Mouse (Mus musculus): ENCODE data around the gene Nmnat1. TPM values are rescaled to one million over a fixed set of nuclear protein-coding genes. Genes with fewer than 3 reads are reported as not detected.

Gene Nmnat1
- polyA plus RNA-seq, 1 experiment from 2014 or later: 14.2 TPM

- Histone ChIP-seq H3K36me3 (ENCODE audit: insufficient read depth, low read length) (no peaks in the 10 kb centered on the region), H3K4me1 (ENCODE audit: insufficient read depth, low read length) (peaks cover 22% of the 10 kb centered on the region), H3K27me3 (ENCODE audit: insufficient read depth, low read length) (no peaks in the 10 kb centered on the region), H3K9ac (replicated peaks; ENCODE audit: low read length) (peak within 1 kb of the TSS; percentile 86), H3K9me3 (ENCODE audit: low read length) (no peaks in the 10 kb centered on the region), H3K27ac (ENCODE audit: low read length) (peak within 1 kb of the TSS; percentile 60), H3K4me3 (ENCODE audit: low read length) (peak within 1 kb of the TSS; percentile 77), H3K4me2 (replicated peaks; ENCODE audit: low read depth, low read length) (peak within 1 kb of the TSS; percentile 79)
- WGBS: 1% methylated on average over 38 of the region's 46 CpGs
- peak; percentile 99 for ATAC-seq (ENCODE audit: low FRiP score, low TSS enrichment)
Measured at GRCm38 (mm10) chr4:149517868-149518340, 32.9 kb upstream of the Nmnat1 start, which contains the start of gene Ctnnbip1. Gene Ctnnbip1 (plus strand): TSS chr4:149518236.

- no peaks in the 10 kb centered on the region for H3K36me3 ChIP-seq (ENCODE audit: insufficient read depth, low read length)
- 96% methylated on average over 5 of the region's 5 CpGs for WGBS
- ATAC-seq (ENCODE audit: low FRiP score, low TSS enrichment): no peak
- H3K4me3 ChIP-seq (ENCODE audit: low read length): no peak overlapping the region
- H3K9ac ChIP-seq (replicated peaks; ENCODE audit: low read length): no peak overlapping the region
- no peaks in the 10 kb centered on the region for H3K9me3 ChIP-seq (ENCODE audit: low read length)
- H3K27me3 ChIP-seq (ENCODE audit: insufficient read depth, low read length): no peaks in the 10 kb centered on the region
- no peak overlapping the region for H3K27ac ChIP-seq (ENCODE audit: low read length)
- H3K4me2 ChIP-seq (replicated peaks; ENCODE audit: low read depth, low read length): no peak overlapping the region
- H3K4me1 ChIP-seq (ENCODE audit: insufficient read depth, low read length): peaks cover 16% of the 10 kb centered on the region; the same call in 1 of the 2 replicates
Measured at GRCm38 (mm10) chr4:149515706-149516105, 30.7 kb upstream of the Nmnat1 start.

- 79% methylated on average over 7 of the region's 7 CpGs for WGBS
- Histone ChIP-seq H3K9me3 (ENCODE audit: low read length) (no peaks in the 10 kb centered on the region), H3K4me1 (ENCODE audit: insufficient read depth, low read length) (no peaks in the 10 kb centered on the region), H3K27me3 (ENCODE audit: insufficient read depth, low read length) (no peaks in the 10 kb centered on the region), H3K9ac (replicated peaks; ENCODE audit: low read length) (no peak overlapping the region), H3K4me3 (ENCODE audit: low read length) (no peak overlapping the region), H3K27ac (ENCODE audit: low read length) (no peak overlapping the region), H3K4me2 (replicated peaks; ENCODE audit: low read depth, low read length) (no peak overlapping the region), H3K36me3 (ENCODE audit: insufficient read depth, low read length) (no peaks in the 10 kb centered on the region)
- ATAC-seq (ENCODE audit: low FRiP score, low TSS enrichment): no peak
Measured at GRCm38 (mm10) chr4:149512072-149512471, 27.1 kb upstream of the Nmnat1 start.

GRCm38 (mm10) chr4:149511221-149511646, 26.2 kb upstream of the Nmnat1 start:
- H3K9ac ChIP-seq (replicated peaks; ENCODE audit: low read length): no peak overlapping the region
- no peak overlapping the region for H3K4me3 ChIP-seq (ENCODE audit: low read length)
- no peaks in the 10 kb centered on the region for H3K36me3 ChIP-seq (ENCODE audit: insufficient read depth, low read length)
- no peaks in the 10 kb centered on the region for H3K27me3 ChIP-seq (ENCODE audit: insufficient read depth, low read length)
- 37% methylated on average over 6 of the region's 6 CpGs for WGBS
- H3K4me1 ChIP-seq (ENCODE audit: insufficient read depth, low read length): no peaks in the 10 kb centered on the region
- H3K27ac ChIP-seq (ENCODE audit: low read length): no peak overlapping the region
- no peak overlapping the region for H3K4me2 ChIP-seq (replicated peaks; ENCODE audit: low read depth, low read length)
- no peaks in the 10 kb centered on the region for H3K9me3 ChIP-seq (ENCODE audit: low read length)
- no peak for ATAC-seq (ENCODE audit: low FRiP score, low TSS enrichment)

- Histone ChIP-seq H3K27me3 (ENCODE audit: insufficient read depth, low read length) (no peaks in the 10 kb centered on the region), H3K4me3 (ENCODE audit: low read length) (no peak overlapping the region), H3K9me3 (ENCODE audit: low read length) (no peaks in the 10 kb centered on the region), H3K4me1 (ENCODE audit: insufficient read depth, low read length) (no peaks in the 10 kb centered on the region), H3K27ac (ENCODE audit: low read length) (no peak overlapping the region), H3K4me2 (replicated peaks; ENCODE audit: low read depth, low read length) (no peak overlapping the region), H3K9ac (replicated peaks; ENCODE audit: low read length) (no peak overlapping the region), H3K36me3 (ENCODE audit: insufficient read depth, low read length) (no peaks in the 10 kb centered on the region)
- no peak for ATAC-seq (ENCODE audit: low FRiP score, low TSS enrichment)
- 80% methylated on average over 3 of the region's 3 CpGs for WGBS
Measured at GRCm38 (mm10) chr4:149506904-149507303, 21.9 kb upstream of the Nmnat1 start.

GRCm38 (mm10) chr4:149505261-149505967, 20.4 kb upstream of the Nmnat1 start:
- 64% methylated on average over 14 of the region's 15 CpGs for WGBS
- Histone ChIP-seq H3K9ac (replicated peaks; ENCODE audit: low read length) (no peak overlapping the region), H3K4me2 (replicated peaks; ENCODE audit: low read depth, low read length) (no peak overlapping the region), H3K4me1 (ENCODE audit: insufficient read depth, low read length) (no peaks in the 10 kb centered on the region), H3K36me3 (ENCODE audit: insufficient read depth, low read length) (peaks cover 7% of the 10 kb centered on the region; the same call in 1 of the 2 replicates), H3K9me3 (ENCODE audit: low read length) (no peaks in the 10 kb centered on the region), H3K27ac (ENCODE audit: low read length) (no peak overlapping the region), H3K4me3 (ENCODE audit: low read length) (no peak overlapping the region), H3K27me3 (ENCODE audit: insufficient read depth, low read length) (no peaks in the 10 kb centered on the region)
- ATAC-seq (ENCODE audit: low FRiP score, low TSS enrichment): no peak

- Histone ChIP-seq H3K4me1 (ENCODE audit: insufficient read depth, low read length) (no peaks in the 10 kb centered on the region), H3K27ac (ENCODE audit: low read length) (no peak overlapping the region), H3K27me3 (ENCODE audit: insufficient read depth, low read length) (no peaks in the 10 kb centered on the region), H3K4me2 (replicated peaks; ENCODE audit: low read depth, low read length) (no peak overlapping the region), H3K36me3 (ENCODE audit: insufficient read depth, low read length) (peaks cover 12% of the 10 kb centered on the region; the same call in 1 of the 2 replicates), H3K4me3 (ENCODE audit: low read length) (no peak overlapping the region), H3K9me3 (ENCODE audit: low read length) (no peaks in the 10 kb centered on the region), H3K9ac (replicated peaks; ENCODE audit: low read length) (no peak overlapping the region)
- 32% methylated on average over 3 of the region's 3 CpGs for WGBS
- ATAC-seq (ENCODE audit: low FRiP score, low TSS enrichment): no peak
Measured at GRCm38 (mm10) chr4:149504858-149505257, 19.9 kb upstream of the Nmnat1 start.

GRCm38 (mm10) chr4:149504363-149504762, 19.4 kb upstream of the Nmnat1 start:
- H3K27me3 ChIP-seq (ENCODE audit: insufficient read depth, low read length): no peaks in the 10 kb centered on the region
- WGBS: 77% methylated on average over 5 of the region's 5 CpGs
- H3K9me3 ChIP-seq (ENCODE audit: low read length): no peaks in the 10 kb centered on the region
- H3K4me3 ChIP-seq (ENCODE audit: low read length): no peak overlapping the region
- H3K27ac ChIP-seq (ENCODE audit: low read length): no peak overlapping the region
- no peak overlapping the region for H3K9ac ChIP-seq (replicated peaks; ENCODE audit: low read length)
- H3K4me2 ChIP-seq (replicated peaks; ENCODE audit: low read depth, low read length): no peak overlapping the region
- no peaks in the 10 kb centered on the region for H3K4me1 ChIP-seq (ENCODE audit: insufficient read depth, low read length)
- peaks cover 12% of the 10 kb centered on the region; the same call in 1 of the 2 replicates for H3K36me3 ChIP-seq (ENCODE audit: insufficient read depth, low read length)
- no peak for ATAC-seq (ENCODE audit: low FRiP score, low TSS enrichment)

- no peak overlapping the region for H3K4me3 ChIP-seq (ENCODE audit: low read length)
- peaks cover 36% of the 10 kb centered on the region for H3K36me3 ChIP-seq (ENCODE audit: insufficient read depth, low read length)
- WGBS: 75% methylated on average over 5 of the region's 5 CpGs
- H3K9ac ChIP-seq (replicated peaks; ENCODE audit: low read length): no peak overlapping the region
- no peak for ATAC-seq (ENCODE audit: low FRiP score, low TSS enrichment)
- H3K27me3 ChIP-seq (ENCODE audit: insufficient read depth, low read length): no peaks in the 10 kb centered on the region
- no peaks in the 10 kb centered on the region for H3K4me1 ChIP-seq (ENCODE audit: insufficient read depth, low read length)
- no peaks in the 10 kb centered on the region for H3K9me3 ChIP-seq (ENCODE audit: low read length)
- H3K27ac ChIP-seq (ENCODE audit: low read length): no peak overlapping the region
- H3K4me2 ChIP-seq (replicated peaks; ENCODE audit: low read depth, low read length): no peak overlapping the region
Measured at GRCm38 (mm10) chr4:149499790-149500189, 14.8 kb upstream of the Nmnat1 start.

- no peak overlapping the region for H3K4me2 ChIP-seq (replicated peaks; ENCODE audit: low read depth, low read length)
- WGBS: 88% methylated on average over 8 of the region's 8 CpGs
- no peaks in the 10 kb centered on the region for H3K4me1 ChIP-seq (ENCODE audit: insufficient read depth, low read length)
- H3K4me3 ChIP-seq (ENCODE audit: low read length): no peak overlapping the region
- no peaks in the 10 kb centered on the region for H3K27me3 ChIP-seq (ENCODE audit: insufficient read depth, low read length)
- H3K9ac ChIP-seq (replicated peaks; ENCODE audit: low read length): no peak overlapping the region
- no peaks in the 10 kb centered on the region for H3K9me3 ChIP-seq (ENCODE audit: low read length)
- no peak overlapping the region for H3K27ac ChIP-seq (ENCODE audit: low read length)
- peaks cover 45% of the 10 kb centered on the region for H3K36me3 ChIP-seq (ENCODE audit: insufficient read depth, low read length)
- ATAC-seq (ENCODE audit: low FRiP score, low TSS enrichment): no peak
Measured at GRCm38 (mm10) chr4:149498901-149499300, 13.9 kb upstream of the Nmnat1 start.

All from kidney, embryonic 16.5 days (tissue).